Mouse (Mus musculus): ENCODE measurements around the gene Chrm4. TPM values are rescaled to one million over a fixed set of nuclear protein-coding genes. Genes with fewer than 3 reads are reported as not detected.
A peak's percentile ranks its signal among the peaks of the same experiment; 100 is the strongest.

The Chrm4 gene
- polyA plus RNA-seq, 1 experiment, result not detected

DNA sequence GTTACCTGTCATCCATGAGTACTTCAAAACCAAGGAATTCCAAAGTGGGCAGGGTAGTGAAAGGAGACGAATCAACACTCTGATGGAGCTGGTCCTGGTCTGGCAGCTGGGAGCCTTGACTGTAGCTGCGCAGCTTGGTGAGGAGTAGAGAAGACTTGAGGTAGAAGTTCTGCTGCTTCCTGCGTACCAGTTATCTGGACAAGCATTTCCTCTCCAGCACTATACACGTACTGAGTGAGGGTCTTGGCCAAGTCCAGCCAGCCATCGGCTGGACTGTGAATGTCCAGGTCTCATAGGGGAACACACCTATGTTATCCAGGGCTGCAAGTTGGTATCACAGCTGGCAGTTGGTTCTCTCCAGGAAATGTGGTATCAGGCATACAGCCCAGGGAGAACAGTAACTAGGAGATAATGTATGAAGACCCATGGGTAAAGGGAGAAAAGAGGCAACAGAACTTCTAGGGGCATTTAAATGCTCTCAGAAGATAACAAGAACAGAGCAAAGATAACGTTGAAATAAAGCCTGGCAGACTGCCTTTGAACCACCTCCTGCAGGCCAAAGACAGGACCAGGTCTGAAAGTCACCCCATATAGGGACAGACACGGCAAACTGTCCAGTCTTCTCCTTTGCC, 10.6 kb upstream of the Chrm4 start:
- Histone ChIP-seq H3K27ac (replicated peaks; ENCODE audit: low read depth, low read length) (no peak overlapping the region), H3K4me1 (ENCODE audit: control insufficient read depth, insufficient read depth, insufficient read length, low read length) (peaks cover 3% of the 10 kb centered on the region; the same call in 1 of the 2 replicates), H3K4me3 (ENCODE audit: insufficient read depth, low read depth, low read length) (no peak overlapping the region)

DNA sequence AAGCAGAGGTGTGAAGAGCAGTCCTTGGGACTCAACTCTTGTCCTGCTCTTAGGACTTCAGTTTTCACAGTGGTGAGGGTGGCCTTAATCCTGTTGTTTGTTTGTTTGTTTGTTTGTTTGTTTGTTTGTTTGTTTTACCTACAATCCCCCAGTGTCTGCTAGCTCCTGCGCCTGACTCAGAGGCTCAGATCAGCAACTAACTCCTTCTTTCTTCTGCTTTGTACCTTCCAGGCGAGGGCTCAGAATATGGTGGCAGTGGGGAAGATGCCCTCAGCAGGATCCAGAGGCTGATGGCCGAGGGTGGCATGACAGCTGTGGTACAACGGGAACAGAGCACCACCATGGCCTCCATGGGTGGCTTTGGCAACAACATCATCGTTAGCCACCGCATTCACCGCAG, 10.0 kb upstream of the Chrm4 start:
- no peak overlapping the region for H3K27ac ChIP-seq (replicated peaks; ENCODE audit: low read depth, low read length)
- no peak overlapping the region for H3K4me3 ChIP-seq (ENCODE audit: insufficient read depth, low read depth, low read length)
- H3K4me1 ChIP-seq (ENCODE audit: control insufficient read depth, insufficient read depth, insufficient read length, low read length), result peaks cover 4% of the 10 kb centered on the region; the same call in 1 of the 2 replicates

DNA sequence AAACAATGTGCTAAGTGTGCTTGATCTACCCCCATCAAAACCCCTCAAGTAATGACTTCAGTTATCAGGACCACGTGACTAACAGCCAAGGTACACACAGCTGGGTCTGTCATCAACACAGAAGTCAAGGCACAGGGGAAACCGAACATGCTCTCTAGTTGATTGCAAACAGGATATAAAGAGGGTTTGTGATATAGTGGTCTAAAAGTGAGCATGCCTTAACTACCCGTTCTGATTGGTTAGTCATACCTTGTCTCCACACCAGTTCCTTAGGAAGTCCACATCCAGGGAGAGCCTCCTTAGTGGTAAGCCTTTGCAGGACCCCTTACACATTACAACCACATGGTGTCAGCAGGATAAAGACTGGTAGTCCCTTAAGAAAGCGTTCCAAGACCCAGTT, 6.9 kb upstream of the Chrm4 start:
- Histone ChIP-seq H3K4me1 (ENCODE audit: control insufficient read depth, insufficient read depth, insufficient read length, low read length) (peaks cover 4% of the 10 kb centered on the region; the same call in 1 of the 2 replicates), H3K27ac (replicated peaks; ENCODE audit: low read depth, low read length) (no peak overlapping the region), H3K4me3 (ENCODE audit: insufficient read depth, low read depth, low read length) (no peak overlapping the region)

- peaks cover 4% of the 10 kb centered on the region; the same call in 1 of the 2 replicates for H3K4me1 ChIP-seq (ENCODE audit: control insufficient read depth, insufficient read depth, insufficient read length, low read length)
- H3K4me3 ChIP-seq (ENCODE audit: insufficient read depth, low read depth, low read length), result peak overlapping the region; percentile 55
- no peak overlapping the region for H3K27ac ChIP-seq (replicated peaks; ENCODE audit: low read depth, low read length)
Measured at GRCm38 (mm10) chr2:91921181-91921789, 5.8 kb upstream of the Chrm4 start.

DNA sequence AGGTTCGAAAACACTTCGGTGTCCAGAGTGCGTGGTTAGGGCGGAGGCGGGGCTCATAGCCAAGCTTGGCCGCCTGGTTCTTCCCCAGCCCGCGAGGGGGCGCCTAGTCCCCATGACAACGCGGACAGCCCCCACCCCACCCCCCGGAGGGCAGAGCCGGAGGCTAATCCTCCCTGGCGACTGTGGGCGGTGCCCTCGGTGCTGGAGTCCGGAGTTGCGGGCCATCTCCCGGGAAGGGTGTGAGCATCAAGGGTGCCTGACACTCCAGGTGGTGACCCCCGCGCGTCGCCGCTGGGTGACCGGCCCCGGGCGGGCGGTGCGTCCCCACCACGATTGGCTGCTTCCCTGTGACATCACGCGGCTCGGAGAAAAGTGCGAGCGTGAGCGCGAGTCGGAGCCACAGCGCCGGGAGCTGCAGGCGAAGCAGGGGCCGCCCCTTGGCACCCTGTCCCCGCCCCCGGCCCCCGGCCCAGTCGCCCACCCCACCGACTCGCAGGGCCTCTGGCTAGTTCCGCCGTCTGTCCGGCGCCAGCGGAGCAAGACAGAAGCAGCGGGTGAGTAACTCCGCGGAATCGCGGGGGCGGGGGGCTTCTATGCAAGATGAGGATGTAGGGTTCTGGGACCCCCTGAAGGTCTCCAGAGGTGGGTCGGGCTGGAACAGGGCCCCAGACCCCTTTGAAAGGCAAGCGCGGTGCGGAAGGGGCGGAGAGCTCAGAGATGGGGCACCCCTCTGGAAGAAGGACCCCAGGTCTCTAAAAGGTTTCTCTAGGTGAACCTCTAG, 5.1 kb upstream of the Chrm4 start:
- H3K27ac ChIP-seq (replicated peaks; ENCODE audit: low read depth, low read length), result no peak overlapping the region
- H3K4me3 ChIP-seq (ENCODE audit: insufficient read depth, low read depth, low read length), result peak overlapping the region; percentile 55
- H3K4me1 ChIP-seq (ENCODE audit: control insufficient read depth, insufficient read depth, insufficient read length, low read length), result peaks cover 4% of the 10 kb centered on the region; the same call in 1 of the 2 replicates

DNA sequence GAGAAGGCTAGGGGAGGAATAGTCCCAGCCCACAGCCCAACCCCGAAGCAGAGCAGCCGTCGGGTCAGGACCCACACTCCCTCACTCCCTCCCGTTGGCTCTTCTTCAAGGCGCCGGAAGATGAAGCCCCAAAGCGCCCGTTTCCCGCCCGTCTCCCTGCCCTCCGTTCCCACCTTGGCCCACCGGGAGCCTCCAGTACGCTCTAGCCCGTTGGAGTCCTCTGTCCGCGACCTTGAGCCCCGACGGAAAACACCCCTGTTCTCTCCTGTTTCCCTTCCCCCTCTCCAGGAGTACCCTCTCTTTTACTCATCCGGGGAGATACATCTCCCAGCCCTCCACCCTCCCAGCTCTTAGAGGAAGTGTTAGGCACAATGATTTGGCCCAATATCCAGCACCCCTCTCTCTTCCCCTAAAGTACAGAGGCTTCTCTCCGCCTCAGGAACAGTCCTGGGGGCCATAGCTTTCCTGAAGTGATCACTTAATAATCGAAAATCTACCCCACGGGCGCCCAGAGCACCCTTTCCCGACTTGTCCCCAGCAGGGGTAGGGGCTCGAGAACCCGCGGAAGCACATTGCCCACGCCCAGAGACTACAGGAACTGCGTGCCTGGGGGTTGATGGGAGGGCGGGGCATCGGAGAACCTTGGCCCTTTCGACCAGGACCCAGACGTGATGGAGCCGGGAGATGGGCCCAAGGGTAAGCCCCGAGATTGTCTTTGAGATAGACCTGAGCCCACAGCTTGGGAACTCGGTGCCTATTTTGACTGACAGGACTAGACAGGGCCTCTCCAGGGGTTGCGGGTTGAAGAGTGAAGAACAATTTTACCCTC, 4.2 kb upstream of the Chrm4 start:
- Histone ChIP-seq H3K27ac (replicated peaks; ENCODE audit: low read depth, low read length) (no peak overlapping the region), H3K4me1 (ENCODE audit: control insufficient read depth, insufficient read depth, insufficient read length, low read length) (peaks cover 4% of the 10 kb centered on the region; the same call in 1 of the 2 replicates), H3K4me3 (ENCODE audit: insufficient read depth, low read depth, low read length) (peak overlapping the region; percentile 43)

DNA sequence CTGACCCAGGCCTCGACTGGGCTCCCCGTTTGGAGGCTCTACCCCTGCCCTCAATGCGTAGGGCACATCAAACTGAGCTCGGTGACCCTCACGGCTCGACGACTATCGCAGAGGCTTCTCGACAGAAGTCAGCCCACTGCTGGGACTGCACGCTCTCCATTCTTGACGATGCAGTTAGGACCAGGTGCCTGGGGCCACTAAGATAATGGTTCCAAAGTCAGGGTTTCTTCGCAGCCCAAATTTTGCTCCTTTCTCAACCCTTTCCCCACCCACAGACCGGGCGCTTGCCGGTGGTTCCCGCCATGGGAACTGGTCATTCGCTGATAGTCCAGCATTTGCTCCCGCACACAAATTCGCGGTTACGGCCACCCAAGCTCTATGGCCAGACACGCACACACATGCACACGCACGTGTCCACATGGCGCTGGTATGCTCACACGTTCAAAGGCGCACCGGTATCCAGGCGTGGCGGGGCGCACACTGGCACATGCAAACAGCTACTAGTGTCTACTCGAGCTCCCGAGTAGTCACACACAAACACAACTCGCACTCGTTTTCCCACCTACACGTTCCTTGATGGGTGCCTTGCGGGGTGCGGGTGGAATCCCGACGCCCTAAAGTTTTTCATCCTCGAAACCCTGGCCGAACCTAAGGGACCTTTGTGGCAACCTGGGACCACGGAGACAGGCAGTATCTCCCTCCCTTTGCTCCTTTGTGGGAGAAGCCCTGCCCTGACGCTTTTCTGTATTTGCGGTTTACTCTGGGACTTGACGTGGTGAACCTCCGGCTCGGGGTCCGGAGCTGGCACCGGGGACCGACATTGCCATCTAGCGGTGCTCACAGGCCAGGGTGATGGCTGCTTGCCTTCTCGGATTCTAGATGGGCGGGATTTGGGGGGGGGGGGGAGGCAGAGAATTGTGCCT, 3.4 kb upstream of the Chrm4 start:
- Histone ChIP-seq H3K4me1 (ENCODE audit: control insufficient read depth, insufficient read depth, insufficient read length, low read length) (peaks cover 4% of the 10 kb centered on the region; the same call in 1 of the 2 replicates), H3K4me3 (ENCODE audit: insufficient read depth, low read depth, low read length) (peak overlapping the region; percentile 43)

GRCm38 (mm10) chr2:91924726-91925125, 2.3 kb upstream of the Chrm4 start:
- Histone ChIP-seq H3K4me3 (ENCODE audit: insufficient read depth, low read depth, low read length) (no peak overlapping the region), H3K4me1 (ENCODE audit: control insufficient read depth, insufficient read depth, insufficient read length, low read length) (peaks cover 4% of the 10 kb centered on the region; the same call in 1 of the 2 replicates), H3K27ac (replicated peaks; ENCODE audit: low read depth, low read length) (no peak overlapping the region)

More for the DNA sequence above, 3.4 kb upstream of the Chrm4 start:
- H3K27ac ChIP-seq (replicated peaks; ENCODE audit: low read depth, low read length), result no peak overlapping the region

DNA sequence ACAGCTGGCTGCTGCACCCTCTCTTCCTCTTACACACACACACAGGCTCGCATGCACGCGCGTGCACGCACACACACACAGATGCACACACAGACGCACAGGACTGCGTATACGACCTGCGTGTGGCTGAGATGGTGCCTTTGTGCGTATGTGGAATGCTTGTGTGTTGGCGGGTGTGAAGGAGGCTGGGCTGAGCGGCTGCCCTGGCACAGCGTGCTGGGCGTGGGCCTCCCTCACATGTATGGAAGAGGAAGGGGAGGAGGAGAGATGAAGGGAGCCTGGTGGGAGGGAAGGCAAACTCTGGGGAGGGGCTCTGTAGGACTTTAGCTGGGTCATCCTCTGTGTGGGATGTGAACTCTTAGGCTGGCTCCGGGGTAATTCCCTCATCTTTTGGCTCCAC, 1.6 kb upstream of the Chrm4 start:
- no peak overlapping the region for H3K4me3 ChIP-seq (ENCODE audit: insufficient read depth, low read depth, low read length)
- H3K4me1 ChIP-seq (ENCODE audit: control insufficient read depth, insufficient read depth, insufficient read length, low read length), result peaks cover 4% of the 10 kb centered on the region; the same call in 1 of the 2 replicates
- no peak overlapping the region for H3K27ac ChIP-seq (replicated peaks; ENCODE audit: low read depth, low read length)

DNA sequence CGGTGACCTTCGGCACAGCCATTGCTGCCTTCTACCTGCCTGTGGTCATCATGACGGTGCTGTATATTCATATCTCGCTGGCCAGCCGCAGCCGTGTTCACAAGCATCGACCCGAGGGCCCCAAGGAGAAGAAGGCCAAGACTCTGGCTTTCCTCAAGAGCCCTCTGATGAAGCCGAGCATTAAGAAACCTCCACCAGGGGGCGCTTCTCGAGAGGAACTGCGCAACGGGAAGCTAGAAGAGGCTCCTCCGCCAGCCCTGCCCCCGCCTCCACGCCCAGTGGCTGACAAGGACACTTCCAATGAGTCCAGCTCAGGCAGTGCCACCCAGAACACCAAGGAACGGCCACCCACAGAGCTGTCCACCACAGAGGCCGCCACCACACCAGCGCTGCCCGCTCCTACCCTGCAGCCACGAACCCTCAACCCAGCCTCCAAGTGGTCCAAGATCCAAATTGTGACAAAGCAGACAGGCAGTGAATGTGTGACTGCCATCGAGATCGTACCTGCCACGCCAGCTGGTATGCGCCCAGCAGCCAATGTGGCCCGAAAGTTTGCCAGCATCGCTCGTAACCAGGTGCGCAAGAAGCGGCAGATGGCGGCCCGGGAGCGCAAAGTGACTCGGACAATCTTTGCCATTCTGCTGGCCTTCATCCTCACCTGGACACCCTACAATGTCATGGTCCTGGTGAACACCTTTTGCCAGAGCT, 931 bp downstream of the Chrm4 start:
- no peak overlapping the region for H3K4me3 ChIP-seq (ENCODE audit: insufficient read depth, low read depth, low read length)
- H3K27ac ChIP-seq (replicated peaks; ENCODE audit: low read depth, low read length), result no peak overlapping the region
- no peaks in the 10 kb centered on the region; the same call in 1 of the 2 replicates for H3K4me1 ChIP-seq (ENCODE audit: control insufficient read depth, insufficient read depth, insufficient read length, low read length)

GRCm38 (mm10) chr2:91928534-91929350, 1.7 kb downstream of the Chrm4 start:
- no peak overlapping the region for H3K4me3 ChIP-seq (ENCODE audit: insufficient read depth, low read depth, low read length)
- H3K4me1 ChIP-seq (ENCODE audit: control insufficient read depth, insufficient read depth, insufficient read length, low read length), result no peaks in the 10 kb centered on the region; the same call in 1 of the 2 replicates
- no peak overlapping the region for H3K27ac ChIP-seq (replicated peaks; ENCODE audit: low read depth, low read length)

DNA sequence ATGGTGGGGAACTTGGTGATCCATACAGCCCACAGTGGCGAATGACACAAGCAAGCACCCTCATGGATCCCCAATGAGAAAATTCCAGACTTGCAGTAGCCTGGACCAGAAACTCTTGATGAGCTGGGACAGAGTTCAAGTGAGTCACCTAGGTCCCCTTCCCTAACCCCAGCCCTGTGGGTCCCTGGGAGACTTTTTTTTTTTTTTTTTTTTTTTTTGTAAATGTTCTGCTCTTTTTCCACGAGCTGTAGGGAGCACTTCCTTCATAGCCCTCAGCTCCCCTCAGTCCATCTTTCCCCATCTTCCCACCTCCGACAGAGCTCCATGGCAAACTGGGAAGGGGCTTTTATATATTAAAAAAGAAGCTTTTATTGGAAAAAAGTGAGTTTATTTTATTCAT, 2.4 kb downstream of the Chrm4 start:
- Histone ChIP-seq H3K4me3 (ENCODE audit: insufficient read depth, low read depth, low read length) (no peak overlapping the region), H3K4me1 (ENCODE audit: control insufficient read depth, insufficient read depth, insufficient read length, low read length) (no peaks in the 10 kb centered on the region; the same call in 1 of the 2 replicates), H3K27ac (replicated peaks; ENCODE audit: low read depth, low read length) (no peak overlapping the region)

- Histone ChIP-seq H3K27ac (replicated peaks; ENCODE audit: low read depth, low read length) (no peak overlapping the region), H3K4me3 (ENCODE audit: insufficient read depth, low read depth, low read length) (no peak overlapping the region), H3K4me1 (ENCODE audit: control insufficient read depth, insufficient read depth, insufficient read length, low read length) (no peaks in the 10 kb centered on the region; the same call in 1 of the 2 replicates)
Measured at GRCm38 (mm10) chr2:91929936-91930335, 2.9 kb downstream of the Chrm4 start.
